Mouse (Mus musculus) G1E (cell line): ENCODE measurements around the gene Usf3. TPM values are rescaled to one million over a fixed set of nuclear protein-coding genes. Genes with fewer than 3 reads are reported as not detected.

Source experiments
- ATAC-seq: 2 replicates; pipeline ENCODE4 v1.8.0; 2016; ENCODE audit warnings: mild to moderate bottlenecking; ENCODE audit not compliant: insufficient number of reproducible peaks, poor library complexity, low FRiP score, severe bottlenecking; ENCODE audit errors: extremely low read depth
- DNase-seq: peaks from one replicate; pipeline ENCODE4 v3.0.0; 2012; ENCODE audit warnings: low spot score
- H3K27me3 ChIP-seq: 2 replicates; pipeline ENCODE4 v1.6.1; 2012; ENCODE audit warnings: mild to moderate bottlenecking, low read length, inconsistent platforms; ENCODE audit not compliant: insufficient read depth
- H3K36me3 ChIP-seq: replicated peaks from 2 replicates; pipeline ENCODE3; 2012; ENCODE audit warnings: mild to moderate bottlenecking, inconsistent platforms
- H3K4me1 ChIP-seq: 2 replicates; pipeline ENCODE4 v1.6.1; 2012; ENCODE audit warnings: low read depth, low read length, inconsistent platforms, mixed read lengths; ENCODE audit not compliant: insufficient read depth
- H3K4me3 ChIP-seq: 2 replicates; pipeline ENCODE4 v1.5.1; 2012; ENCODE audit warnings: low read depth, mild to moderate bottlenecking, inconsistent platforms, low read length, moderate library complexity, mixed read lengths
- H3K9me3 ChIP-seq: replicated peaks from 2 replicates; pipeline ENCODE4 v1.6.1; 2012; ENCODE audit warnings: inconsistent platforms
- CTCF ChIP-seq: IDR thresholded peaks from 2 replicates; pipeline ENCODE4 v1.5.1; 2012; ENCODE audit warnings: low read depth, low read length, inconsistent platforms, mixed read lengths
- GATA1 ChIP-seq: IDR thresholded peaks from 2 replicates; pipeline ENCODE4 v1.6.1; 2012; ENCODE audit warnings: borderline replicate concordance, low read length, inconsistent platforms, mixed read lengths
- GATA2 ChIP-seq: IDR thresholded peaks from 2 replicates; pipeline ENCODE4 v1.6.1; 2012; ENCODE audit warnings: low read depth, low read length, inconsistent platforms, borderline replicate concordance
- POLR2AphosphoS5 ChIP-seq: IDR thresholded peaks from 2 replicates; pipeline ENCODE4 v1.6.1; 2012; ENCODE audit warnings: low read depth, low read length, inconsistent platforms; ENCODE audit not compliant: insufficient replicate concordance
- TAL1 ChIP-seq: conservative IDR thresholded peaks from 2 replicates; pipeline ENCODE4 v1.6.1; 2012; ENCODE audit warnings: low read depth, low read length, inconsistent platforms, mixed read lengths
- polyA plus RNA-seq: library from polyadenylated mRNA; stranded (reverse); fragments of >175 nt; gene quantifications from 2 replicates; pipeline ENCODE4 v1.2.3, GENCODE M21; 2012
- total RNA-seq, 2 experiments: library from RNA; stranded (forward) in 1 of 2; stranded (reverse) in 1 of 2; fragments of 200-1000 nt in 1 of 2; fragments of >200 nt in 1 of 2; fragmentation: Nextera tagmentation in 1 of 2; gene quantifications; 2 replicates each; pipeline ENCODE4 v1.2.3; 2014 to 2017

The Usf3 gene
- total and polyA plus RNA-seq, 3 experiments: 4.0 to 50.4 (median 10.2) TPM

DNA sequence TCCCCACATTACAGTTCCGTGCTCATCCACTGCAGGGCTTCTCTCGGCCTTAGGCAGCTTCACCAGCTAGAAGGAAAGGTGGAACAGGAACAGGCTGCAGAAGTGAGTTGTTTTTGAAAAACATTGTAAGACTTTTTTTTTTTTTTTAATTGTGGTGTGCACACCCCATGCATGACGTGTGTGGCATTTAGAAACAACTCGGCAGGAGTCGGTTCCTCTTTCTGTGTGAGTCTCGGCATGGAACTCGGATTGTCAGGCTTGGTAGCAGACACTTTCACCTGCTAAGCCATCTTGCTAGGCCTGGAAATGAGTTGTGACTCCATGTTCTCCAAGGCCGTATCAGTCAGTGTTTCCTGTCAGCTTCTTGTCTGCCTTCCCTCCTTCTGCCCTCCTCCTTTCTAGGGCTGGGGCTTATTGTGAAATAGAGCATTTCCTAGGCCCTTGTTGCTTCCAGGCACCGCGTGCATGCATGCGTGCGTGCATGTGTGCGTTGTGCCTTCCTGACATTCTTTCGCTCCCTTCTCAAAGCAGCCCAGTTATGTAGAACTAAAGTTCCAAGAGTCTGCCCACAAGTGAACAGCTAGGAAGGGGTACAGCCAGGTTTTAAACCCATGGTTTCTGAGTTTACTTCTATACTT is 26.1 kb downstream of the Usf3 start:
- peaks cover 2% of the 10 kb centered on the region; the same call in 1 of the 2 replicates for H3K4me1 ChIP-seq
- no peak for TF ChIP-seq CTCF
- TF ChIP-seq TAL1: no peak
- TF ChIP-seq POLR2AphosphoS5: no peak
- TF ChIP-seq GATA2: no peak
- no peak for TF ChIP-seq GATA1
- no peak for DNase-seq
- no peaks in the 10 kb centered on the region for H3K9me3 ChIP-seq
- no peak for ATAC-seq
- no peak overlapping the region for H3K4me3 ChIP-seq
- H3K27me3 ChIP-seq: no peaks in the 10 kb centered on the region
- peaks cover 60% of the 10 kb centered on the region for H3K36me3 ChIP-seq

DNA sequence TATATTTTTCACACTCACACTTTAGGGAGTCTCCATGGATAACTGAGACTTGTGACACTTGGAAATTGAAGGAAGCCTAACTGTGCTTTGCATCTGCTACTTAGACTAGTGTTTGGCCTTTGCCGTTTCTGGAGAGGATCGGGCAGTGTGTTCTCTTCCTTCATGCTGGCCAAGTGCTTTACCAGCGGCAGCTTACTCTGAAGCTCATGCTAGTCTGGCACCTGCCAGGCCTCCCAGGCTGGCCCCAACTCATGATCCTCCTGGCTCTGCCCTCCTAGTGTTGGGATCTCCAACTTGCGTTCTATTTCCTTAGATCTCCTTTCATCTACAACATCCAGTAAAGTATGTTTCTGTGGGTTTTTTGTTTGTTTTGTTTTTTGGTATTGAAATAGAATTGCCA is 27.1 kb downstream of the Usf3 start:
- ATAC-seq (no peak), DNase-seq (no peak)
- Histone ChIP-seq H3K9me3 (no peaks in the 10 kb centered on the region), H3K4me1 (peaks cover 2% of the 10 kb centered on the region; the same call in 1 of the 2 replicates), H3K4me3 (no peak overlapping the region), H3K27me3 (no peaks in the 10 kb centered on the region), H3K36me3 (peaks cover 64% of the 10 kb centered on the region)
- no peak for TF ChIP-seq GATA2
- no peak for TF ChIP-seq TAL1
- no peak for TF ChIP-seq GATA1
- no peak for TF ChIP-seq POLR2AphosphoS5
- no peak for TF ChIP-seq CTCF

DNA sequence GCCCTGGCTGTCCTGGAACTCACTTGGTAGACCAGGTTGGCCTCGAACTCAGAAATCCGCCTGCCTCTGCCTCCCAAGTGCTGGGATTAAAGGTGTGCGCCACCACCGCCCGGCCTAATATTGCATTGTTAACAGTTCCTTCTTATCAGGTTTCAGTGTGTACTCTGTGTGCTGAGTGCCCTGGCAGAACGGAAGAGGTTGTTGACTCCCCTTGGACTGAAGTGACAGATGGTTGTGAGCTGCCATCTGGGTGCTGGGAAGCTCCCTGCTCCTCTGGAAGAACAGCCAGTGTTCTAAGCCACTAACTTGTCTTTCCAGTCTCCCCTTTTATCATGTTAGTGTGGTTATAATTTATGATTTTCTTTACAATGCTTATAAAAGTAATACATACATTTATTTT is 31.3 kb downstream of the Usf3 start:
- H3K36me3 ChIP-seq: peaks cover 77% of the 10 kb centered on the region
- H3K4me1 ChIP-seq: no peaks in the 10 kb centered on the region
- H3K9me3 ChIP-seq: no peaks in the 10 kb centered on the region
- DNase-seq: no peak
- no peaks in the 10 kb centered on the region for H3K27me3 ChIP-seq
- no peak for TF ChIP-seq POLR2AphosphoS5
- no peak for TF ChIP-seq GATA1
- no peak for TF ChIP-seq TAL1
- TF ChIP-seq CTCF: no peak
- no peak for TF ChIP-seq GATA2
- no peak overlapping the region for H3K4me3 ChIP-seq
- ATAC-seq: no peak

DNA sequence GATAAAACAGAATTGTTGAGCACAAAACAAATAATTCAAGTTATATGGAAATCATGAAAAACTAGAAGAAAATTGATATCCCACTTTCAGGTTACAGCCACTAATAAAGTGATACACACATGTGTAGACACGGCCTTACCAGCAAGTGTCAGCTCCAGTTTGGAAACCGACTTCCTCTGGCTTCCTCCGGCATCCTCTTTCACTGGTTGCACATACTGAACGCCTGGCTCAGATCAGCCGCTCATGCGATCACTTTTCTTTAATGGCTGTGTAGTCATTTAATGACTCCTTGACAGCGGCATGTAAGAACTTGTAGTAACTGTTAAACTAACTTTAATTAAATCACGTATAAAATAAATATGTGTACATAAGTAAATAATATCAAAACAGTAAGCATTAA is 32.9 kb downstream of the Usf3 start:
- Histone ChIP-seq H3K9me3 (no peaks in the 10 kb centered on the region), H3K4me3 (no peak overlapping the region), H3K27me3 (no peaks in the 10 kb centered on the region), H3K36me3 (peaks cover 78% of the 10 kb centered on the region), H3K4me1 (peaks cover 12% of the 10 kb centered on the region)
- DNase-seq: no peak
- no peak for TF ChIP-seq CTCF
- TF ChIP-seq TAL1: no peak
- no peak for TF ChIP-seq GATA1
- TF ChIP-seq POLR2AphosphoS5: no peak
- TF ChIP-seq GATA2: no peak
- ATAC-seq: no peak

DNA sequence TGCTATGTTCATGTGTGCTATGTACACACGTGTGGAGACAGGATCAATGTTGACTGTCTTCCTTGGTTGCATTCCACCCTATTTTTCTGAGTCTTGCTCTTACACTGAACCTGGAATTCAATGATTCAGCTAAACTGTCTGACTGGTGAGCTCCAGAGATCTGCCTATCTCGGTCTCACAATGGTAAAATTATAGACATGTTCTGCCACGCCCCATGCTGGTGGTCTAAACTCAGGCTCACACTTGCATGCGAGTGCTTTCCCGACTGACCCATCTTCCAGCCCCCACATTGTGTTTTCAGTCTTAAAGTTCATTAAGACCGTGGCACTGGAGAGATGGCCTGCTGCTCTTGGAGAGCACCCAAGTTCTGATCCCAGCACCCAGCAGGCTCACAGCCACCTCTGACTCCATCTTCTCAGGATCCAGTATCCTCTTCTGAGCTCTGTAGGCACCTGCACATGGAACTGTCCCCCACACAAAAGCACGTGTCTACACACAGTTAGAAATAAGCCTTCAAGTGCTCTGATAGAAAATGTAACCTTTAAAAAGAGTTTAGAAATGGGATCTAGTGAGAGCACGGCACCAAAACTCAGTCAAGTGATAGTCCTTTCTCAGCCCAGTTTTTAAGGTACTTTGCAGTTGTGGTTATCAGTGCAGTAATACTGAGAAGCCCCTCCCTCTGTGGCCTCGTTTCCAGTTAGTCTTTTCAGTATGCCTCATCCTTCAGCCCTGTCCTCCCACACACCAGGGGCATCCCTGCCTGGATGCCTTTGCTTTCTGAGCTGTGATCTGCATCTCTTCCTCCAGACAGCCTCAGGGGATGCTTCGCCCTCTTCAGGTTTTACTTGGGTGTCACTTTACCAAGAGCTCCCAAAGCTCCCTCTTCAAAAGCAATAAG is 37.4 kb downstream of the Usf3 start:
- H3K36me3 ChIP-seq: peaks cover 87% of the 10 kb centered on the region
- H3K4me3 ChIP-seq: no peak overlapping the region
- DNase-seq (no peak), ATAC-seq (no peak)
- H3K27me3 ChIP-seq: no peaks in the 10 kb centered on the region
- TF ChIP-seq GATA2 (no peak), POLR2AphosphoS5 (no peak), TAL1 (no peak), CTCF (no peak), GATA1 (no peak)
- H3K9me3 ChIP-seq: no peaks in the 10 kb centered on the region
- peaks cover 12% of the 10 kb centered on the region for H3K4me1 ChIP-seq

DNA sequence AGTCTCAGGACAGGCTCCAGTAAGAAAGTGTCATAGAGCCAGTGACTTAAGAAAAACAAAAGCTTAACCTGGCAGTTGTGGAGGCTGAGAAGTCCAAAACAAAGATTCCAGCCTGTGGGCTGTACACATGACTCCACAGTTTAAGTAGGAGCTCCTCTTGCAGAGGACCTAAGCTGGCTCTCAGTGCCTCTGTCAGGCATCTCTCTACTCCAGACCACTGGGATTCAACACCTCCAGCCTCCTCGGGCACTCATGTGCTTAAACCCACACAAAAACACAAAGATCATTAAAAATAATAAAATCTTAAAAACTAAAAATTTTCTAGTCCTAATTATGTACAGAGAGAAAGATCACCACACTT is 38.0 kb downstream of the Usf3 start:
- Histone ChIP-seq H3K4me1 (peaks cover 12% of the 10 kb centered on the region), H3K27me3 (no peaks in the 10 kb centered on the region), H3K4me3 (no peak overlapping the region), H3K36me3 (peaks cover 88% of the 10 kb centered on the region), H3K9me3 (no peaks in the 10 kb centered on the region)
- ATAC-seq: no peak
- no peak for TF ChIP-seq CTCF
- TF ChIP-seq POLR2AphosphoS5: no peak
- no peak for TF ChIP-seq GATA1
- TF ChIP-seq TAL1: no peak
- TF ChIP-seq GATA2: no peak
- DNase-seq: no peak
